Mouse (Mus musculus): Measurements from ENCODE around the gene Sh3rf1. TPM values are rescaled to one million over a fixed set of nuclear protein-coding genes. Genes with fewer than 3 reads are reported as not detected.

Sh3rf1 gene
- total RNA-seq, 2 experiments from 2014 or later: 64.7 to 72.7 TPM

GRCm38 (mm10) chr8:61260530-61260929 is 36.9 kb downstream of the Sh3rf1 start:
- no peak for DNase-seq (ENCODE audit: low spot score in 2 of 2)

GRCm38 (mm10) chr8:61261374-61261773 is 37.7 kb downstream of the Sh3rf1 start:
- no peak for DNase-seq (ENCODE audit: low spot score in 2 of 2)

GRCm38 (mm10) chr8:61263691-61264090 is 40.0 kb downstream of the Sh3rf1 start:
- DNase-seq (ENCODE audit: low spot score in 2 of 2): no peak

GRCm38 (mm10) chr8:61264881-61265280 is 41.2 kb downstream of the Sh3rf1 start:
- DNase-seq (ENCODE audit: low spot score in 2 of 2): no peak

GRCm38 (mm10) chr8:61265390-61265789 is 41.7 kb downstream of the Sh3rf1 start:
- DNase-seq (ENCODE audit: low spot score in 2 of 2): peak in 1 of 2 experiments; percentile 42

GRCm38 (mm10) chr8:61267061-61267460 is 43.4 kb downstream of the Sh3rf1 start:
- DNase-seq (ENCODE audit: low spot score in 2 of 2): no peak

GRCm38 (mm10) chr8:61267692-61268091 is 44.0 kb downstream of the Sh3rf1 start:
- DNase-seq (ENCODE audit: low spot score in 2 of 2): no peak

- no peak for DNase-seq (ENCODE audit: low spot score in 2 of 2)
Observed at GRCm38 (mm10) chr8:61268233-61268916, 44.7 kb downstream of the Sh3rf1 start.

- no peak for DNase-seq (ENCODE audit: low spot score in 2 of 2)
Observed at GRCm38 (mm10) chr8:61270016-61270415, 46.3 kb downstream of the Sh3rf1 start.

- no peak for DNase-seq (ENCODE audit: low spot score in 2 of 2)
Observed at GRCm38 (mm10) chr8:61270541-61270940, 46.9 kb downstream of the Sh3rf1 start.

- DNase-seq (ENCODE audit: low spot score in 2 of 2): no peak
Observed at GRCm38 (mm10) chr8:61270961-61271360, 47.3 kb downstream of the Sh3rf1 start.

- DNase-seq (ENCODE audit: low spot score in 2 of 2): no peak
Observed at GRCm38 (mm10) chr8:61272838-61273237, 49.2 kb downstream of the Sh3rf1 start.

- no peak for DNase-seq (ENCODE audit: low spot score in 2 of 2)
Observed at GRCm38 (mm10) chr8:61273307-61274221, 49.9 kb downstream of the Sh3rf1 start.

- DNase-seq (ENCODE audit: low spot score in 2 of 2): no peak
Observed at GRCm38 (mm10) chr8:61274602-61275462, 51.2 kb downstream of the Sh3rf1 start.

- no peak for DNase-seq (ENCODE audit: low spot score in 2 of 2)
Observed at GRCm38 (mm10) chr8:61275463-61276356, 52.0 kb downstream of the Sh3rf1 start.

GRCm38 (mm10) chr8:61276397-61276796 is 52.7 kb downstream of the Sh3rf1 start:
- no peak for DNase-seq (ENCODE audit: low spot score in 2 of 2)

- DNase-seq (ENCODE audit: low spot score in 2 of 2): no peak
Observed at GRCm38 (mm10) chr8:61279030-61279429, 55.4 kb downstream of the Sh3rf1 start.

- no peak for DNase-seq (ENCODE audit: low spot score in 2 of 2)
Observed at GRCm38 (mm10) chr8:61282303-61283168, 58.9 kb downstream of the Sh3rf1 start.

Measured in layer of hippocampus, adult 18-20 months (tissue).